Mouse (Mus musculus) embryonic facial prominence, embryonic 13.5 days (tissue): Measurements from ENCODE around the gene Wdr72. TPM values are rescaled to one million over a fixed set of nuclear protein-coding genes. Genes with fewer than 3 reads are reported as not detected.

Source experiments
- ATAC-seq: fragments of 200-750 bp; cut with Nextera tagmentation; 2 replicates; pipeline ENCODE4 v1.8.0; 2017; ENCODE audit warnings: low read depth; ENCODE audit not compliant: insufficient number of reproducible peaks, insufficient read depth, low FRiP score, low TSS enrichment
- H3K27ac ChIP-seq: fragments of 300-500 bp; sonication (generic); 2 replicates; pipeline ENCODE4 v1.5.1; 2015; ENCODE audit warnings: moderate library complexity, mild to moderate bottlenecking, inconsistent platforms
- H3K27me3 ChIP-seq: fragments of 300-500 bp; sonication (generic); 2 replicates; pipeline ENCODE4 v1.6.1; 2015; ENCODE audit warnings: mild to moderate bottlenecking, inconsistent platforms
- H3K36me3 ChIP-seq: fragments of 300-500 bp; sonication (generic); 2 replicates; pipeline ENCODE4 v1.6.1; 2015; ENCODE audit warnings: mild to moderate bottlenecking, inconsistent platforms
- H3K4me1 ChIP-seq: fragments of 300-500 bp; sonication (generic); 2 replicates; pipeline ENCODE4 v1.6.1; 2015; ENCODE audit warnings: inconsistent platforms
- H3K4me2 ChIP-seq: fragments of 300-500 bp; sonication (generic); 2 replicates; pipeline ENCODE4 v1.6.1; 2015; ENCODE audit warnings: moderate library complexity, mild to moderate bottlenecking, inconsistent platforms
- H3K4me3 ChIP-seq: fragments of 300-500 bp; sonication (generic); 2 replicates; pipeline ENCODE4 v1.5.1; 2015; ENCODE audit warnings: mild to moderate bottlenecking, inconsistent platforms
- H3K9ac ChIP-seq: fragments of 300-500 bp; sonication (generic); 2 replicates; pipeline ENCODE4 v1.6.1; 2015; ENCODE audit warnings: mild to moderate bottlenecking, inconsistent platforms
- H3K9me3 ChIP-seq: fragments of 300-500 bp; sonication (generic); 2 replicates; pipeline ENCODE4 v1.6.1; 2016; ENCODE audit warnings: inconsistent platforms
- WGBS: fragments of 180-500 bp; shearing (Covaris S2); methylation state at CpG from one replicate; pipeline ENCODE4 v1.1.7; 2015; ENCODE audit warnings: mixed read lengths; 5-methylcytosine and 5-hydroxymethylcytosine counted together
- polyA plus RNA-seq: library from polyadenylated mRNA; unstranded; fragments of >200 nt; fragmentation: Nextera tagmentation; extraction: Ambion mirVana; gene quantifications from 2 replicates; pipeline ENCODE4 v1.2.1, GENCODE M21; 2015

Gene Wdr72
- 0.21 and 0.85 TPM in 2 replicates for polyA plus RNA-seq

DNA sequence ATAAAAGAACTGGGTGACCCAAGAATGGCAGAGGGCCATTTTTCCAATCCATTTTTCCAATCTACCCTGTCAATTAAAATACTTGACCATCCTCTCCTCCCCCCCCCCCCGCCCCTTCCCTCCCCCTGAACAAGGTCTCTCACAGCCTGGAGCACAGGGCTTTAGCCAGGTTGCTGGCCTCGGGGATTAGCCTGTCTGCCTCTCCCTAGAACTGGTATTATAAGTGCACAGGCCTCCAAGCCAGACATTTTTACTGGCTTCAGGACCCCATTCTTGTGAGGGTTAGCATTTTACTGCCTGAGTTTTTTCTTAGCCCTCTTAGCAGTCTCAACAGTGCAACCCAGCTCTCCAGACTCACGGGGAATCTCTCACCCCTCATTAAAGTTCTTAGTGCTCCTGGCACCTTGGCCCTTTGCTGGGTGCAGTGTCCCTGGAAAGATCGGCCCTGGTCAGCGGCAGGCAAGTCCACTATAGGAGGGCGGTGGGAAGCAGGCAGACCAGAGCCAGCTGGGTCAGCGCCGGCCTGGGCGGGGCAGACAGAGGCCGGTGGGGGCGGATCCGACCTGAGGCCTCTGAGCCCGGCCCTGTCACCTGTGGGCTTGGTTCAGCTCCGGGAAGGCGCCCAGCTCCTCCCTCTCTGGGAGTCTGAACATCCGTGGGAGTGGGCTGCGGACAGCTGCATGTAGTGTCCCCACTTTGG lies at the start of gene Wdr72:
Gene Wdr72, plus strand, starts transcription at position 596 of the 700 bp plus-strand sequence.
- H3K9me3 ChIP-seq = no peaks in the 10 kb centered on the region
- H3K9ac ChIP-seq = peak within 1 kb of the TSS; percentile 55
- H3K4me3 ChIP-seq = peak within 1 kb of the TSS; percentile 33
- peaks cover 5% of the 10 kb centered on the region; the same call in 1 of the 2 replicates for H3K27me3 ChIP-seq
- no peak within 1 kb of the TSS for H3K27ac ChIP-seq
- WGBS = 6% methylated on average over 17 of the region's 17 CpGs
- ATAC-seq = no peak
- H3K4me1 ChIP-seq = peaks cover 8% of the 10 kb centered on the region
- H3K4me2 ChIP-seq = peak within 1 kb of the TSS; percentile 61
- no peaks in the 10 kb centered on the region for H3K36me3 ChIP-seq

DNA sequence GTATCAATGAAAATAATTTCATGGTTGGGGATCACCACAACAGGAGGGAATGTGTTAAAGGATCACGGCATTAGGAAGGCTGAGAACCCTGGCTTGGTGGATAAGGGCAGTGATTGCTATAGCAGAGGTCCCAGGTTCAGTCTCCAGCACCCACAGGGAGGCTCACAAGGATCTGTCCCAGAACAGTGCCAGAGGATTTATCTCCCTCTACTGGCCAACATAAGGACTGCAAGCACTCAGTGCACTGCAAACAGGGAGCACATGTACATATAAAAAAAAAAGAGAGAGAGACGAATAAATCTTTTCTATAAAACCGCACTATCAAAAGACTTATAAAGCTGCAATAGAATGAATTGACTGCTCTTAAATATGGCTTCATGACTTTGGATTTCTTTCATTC lies 43.9 kb upstream of the Wdr72 start:
- Histone ChIP-seq H3K27ac (no peak overlapping the region), H3K9me3 (no peaks in the 10 kb centered on the region), H3K27me3 (no peaks in the 10 kb centered on the region), H3K4me1 (no peaks in the 10 kb centered on the region), H3K4me3 (no peak overlapping the region), H3K36me3 (no peaks in the 10 kb centered on the region), H3K9ac (no peak overlapping the region), H3K4me2 (no peak overlapping the region)
- ATAC-seq = no peak
- 77% methylated on average over 3 of the region's 3 CpGs for WGBS

DNA sequence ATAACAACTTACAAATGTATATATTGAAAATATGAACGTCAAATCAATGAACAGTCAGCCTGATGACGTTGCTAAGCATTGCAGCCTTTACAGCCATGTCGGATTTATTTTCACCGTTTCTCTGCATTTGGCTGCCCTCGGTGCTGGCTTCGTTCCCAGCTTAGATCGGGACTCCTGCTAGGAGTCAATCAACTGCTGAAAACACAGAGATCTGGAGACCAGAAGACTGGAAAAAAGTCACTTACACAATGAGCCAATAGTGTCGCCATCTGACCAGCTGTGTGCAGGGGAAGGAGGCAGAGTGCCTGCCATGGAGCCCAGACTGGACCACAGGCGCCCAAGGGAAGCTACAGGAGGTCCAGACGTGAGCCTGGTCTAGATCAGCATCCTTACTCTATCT lies 43.4 kb upstream of the Wdr72 start:
- H3K9ac ChIP-seq = no peak overlapping the region
- no peak for ATAC-seq
- no peaks in the 10 kb centered on the region for H3K27me3 ChIP-seq
- no peak overlapping the region for H3K4me3 ChIP-seq
- no peaks in the 10 kb centered on the region for H3K4me1 ChIP-seq
- no peak overlapping the region for H3K27ac ChIP-seq
- 50% methylated on average over 10 of the region's 10 CpGs for WGBS
- no peaks in the 10 kb centered on the region for H3K9me3 ChIP-seq
- H3K4me2 ChIP-seq = no peak overlapping the region
- no peaks in the 10 kb centered on the region for H3K36me3 ChIP-seq

DNA sequence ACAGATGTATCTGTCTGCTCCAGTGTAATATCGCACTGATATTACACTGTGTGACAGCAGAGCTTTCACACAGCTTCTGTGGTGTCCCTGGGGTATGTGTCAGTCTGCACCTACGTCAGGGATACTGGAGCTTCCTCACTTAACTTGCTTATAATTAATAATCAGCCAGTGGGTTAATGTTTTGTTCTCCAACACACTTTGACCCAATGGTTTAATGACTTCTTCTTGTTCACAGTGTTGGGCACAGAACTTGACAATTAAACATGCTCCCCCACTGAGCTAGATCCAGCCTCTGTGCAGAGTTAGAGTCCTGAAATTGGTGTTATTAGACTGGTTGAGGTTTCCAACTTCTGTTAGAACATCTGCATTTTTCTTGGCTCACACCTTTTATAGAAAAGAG lies 34.2 kb upstream of the Wdr72 start:
- Histone ChIP-seq H3K9ac (no peak overlapping the region), H3K27me3 (no peaks in the 10 kb centered on the region), H3K9me3 (no peaks in the 10 kb centered on the region), H3K4me2 (no peak overlapping the region), H3K27ac (no peak overlapping the region), H3K4me1 (no peaks in the 10 kb centered on the region), H3K36me3 (no peaks in the 10 kb centered on the region), H3K4me3 (no peak overlapping the region)
- WGBS = 77% methylated on average over 2 of the region's 2 CpGs
- no peak for ATAC-seq

DNA sequence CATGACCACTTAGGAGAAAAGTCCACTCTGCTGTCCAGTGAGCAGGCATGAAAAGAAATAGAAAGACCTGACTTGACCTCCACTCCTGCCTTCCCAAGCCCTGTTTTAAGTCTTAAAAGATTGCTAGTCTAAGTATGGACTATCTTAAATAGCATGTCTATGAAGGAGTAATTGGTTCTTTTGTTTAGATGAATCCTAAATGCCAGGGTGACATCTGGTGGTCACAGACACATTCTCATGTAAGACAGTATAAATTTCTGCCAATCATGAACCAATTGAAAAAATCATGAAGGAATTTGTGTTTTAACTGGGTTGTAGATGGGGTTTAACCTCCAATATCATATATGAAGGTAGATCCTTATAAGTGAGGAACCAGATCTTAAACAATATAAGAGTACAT lies 31.7 kb upstream of the Wdr72 start:
- no peaks in the 10 kb centered on the region for H3K36me3 ChIP-seq

DNA sequence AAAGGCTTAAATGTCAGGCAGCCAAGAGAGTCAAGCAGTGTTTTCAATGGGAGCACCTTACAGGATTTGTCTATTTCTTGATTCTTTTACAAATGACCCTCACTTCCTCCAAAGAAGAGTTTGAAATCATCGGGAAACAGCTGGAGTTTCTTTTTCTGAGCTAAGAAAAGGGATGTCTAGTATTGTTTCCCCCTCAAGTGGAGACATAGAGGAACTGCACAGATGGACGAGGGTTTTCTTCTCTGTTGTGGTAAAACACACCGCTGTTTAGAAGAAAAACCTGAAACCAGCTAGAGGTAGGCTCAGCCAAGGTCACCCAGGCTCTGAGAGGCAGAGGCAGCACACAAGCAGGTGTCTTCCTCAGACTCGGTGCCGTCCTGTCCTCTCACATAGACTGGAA lies 29.9 kb upstream of the Wdr72 start:
- no peaks in the 10 kb centered on the region for H3K36me3 ChIP-seq
- H3K4me2 ChIP-seq = no peak overlapping the region
- H3K9ac ChIP-seq = no peak overlapping the region
- no peaks in the 10 kb centered on the region for H3K9me3 ChIP-seq
- WGBS = 34% methylated on average over 5 of the region's 5 CpGs
- ATAC-seq = no peak
- H3K27me3 ChIP-seq = no peaks in the 10 kb centered on the region
- H3K4me3 ChIP-seq = no peak overlapping the region
- no peaks in the 10 kb centered on the region for H3K4me1 ChIP-seq
- H3K27ac ChIP-seq = no peak overlapping the region

More for the DNA sequence above, 31.7 kb upstream of the Wdr72 start:
- no peaks in the 10 kb centered on the region for H3K27me3 ChIP-seq
- no peaks in the 10 kb centered on the region for H3K9me3 ChIP-seq
- H3K4me1 ChIP-seq = no peaks in the 10 kb centered on the region
- H3K27ac ChIP-seq = no peak overlapping the region
- no peak overlapping the region for H3K9ac ChIP-seq
- H3K4me3 ChIP-seq = no peak overlapping the region
- ATAC-seq = no peak
- H3K4me2 ChIP-seq = no peak overlapping the region

DNA sequence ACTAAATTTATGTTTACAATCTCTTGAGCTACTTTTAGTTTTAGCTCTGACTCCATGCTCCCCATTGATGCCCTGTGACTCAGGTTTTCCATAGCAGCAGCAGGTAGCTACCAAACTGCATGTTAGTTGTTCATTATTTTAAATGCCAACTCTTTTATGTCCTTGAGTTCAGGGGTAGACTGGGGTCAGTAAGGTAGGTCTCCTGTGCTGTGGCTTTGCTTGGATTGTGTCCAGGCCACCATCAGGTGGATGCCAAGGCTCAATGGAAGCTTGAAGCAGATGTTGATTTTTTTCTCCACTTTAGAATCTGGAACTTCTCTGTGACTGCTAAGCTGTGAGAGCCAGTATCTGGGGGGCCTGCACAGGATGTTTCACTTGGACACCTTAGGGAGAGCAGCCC lies 8.6 kb upstream of the Wdr72 start:
- ATAC-seq = no peak
- no peak overlapping the region for H3K4me2 ChIP-seq
- no peaks in the 10 kb centered on the region for H3K9me3 ChIP-seq
- H3K4me3 ChIP-seq = no peak overlapping the region
- no peaks in the 10 kb centered on the region for H3K27me3 ChIP-seq
- H3K4me1 ChIP-seq = no peaks in the 10 kb centered on the region
- H3K9ac ChIP-seq = no peak overlapping the region
- H3K36me3 ChIP-seq = no peaks in the 10 kb centered on the region
- H3K27ac ChIP-seq = no peak overlapping the region

DNA sequence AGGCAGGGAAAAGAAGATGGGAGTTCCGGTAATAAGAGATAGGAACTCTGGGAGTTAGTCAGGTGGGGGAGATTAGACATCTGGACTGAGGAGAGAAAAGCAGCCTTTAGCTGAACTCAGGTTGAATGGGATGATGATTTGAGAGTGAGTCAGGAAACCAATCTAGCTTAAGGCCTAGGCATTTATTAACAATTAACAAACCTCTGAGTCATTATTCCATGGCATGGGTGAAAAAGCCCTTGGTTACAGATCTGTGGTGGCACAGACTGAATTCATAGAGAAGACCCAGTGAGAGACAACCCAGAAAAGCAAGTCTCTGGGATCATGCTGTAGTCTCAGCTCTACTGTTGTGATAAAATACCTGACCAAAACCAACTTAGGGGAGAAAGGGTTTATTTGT lies 7.5 kb upstream of the Wdr72 start:
- ATAC-seq = no peak
- H3K9ac ChIP-seq = no peak overlapping the region
- no peak overlapping the region for H3K4me2 ChIP-seq
- H3K27ac ChIP-seq = no peak overlapping the region
- no peaks in the 10 kb centered on the region for H3K9me3 ChIP-seq
- 81% methylated on average over 1 of the region's 1 CpGs for WGBS
- H3K36me3 ChIP-seq = no peaks in the 10 kb centered on the region
- no peak overlapping the region for H3K4me3 ChIP-seq
- no peaks in the 10 kb centered on the region for H3K27me3 ChIP-seq
- H3K4me1 ChIP-seq = no peaks in the 10 kb centered on the region

DNA sequence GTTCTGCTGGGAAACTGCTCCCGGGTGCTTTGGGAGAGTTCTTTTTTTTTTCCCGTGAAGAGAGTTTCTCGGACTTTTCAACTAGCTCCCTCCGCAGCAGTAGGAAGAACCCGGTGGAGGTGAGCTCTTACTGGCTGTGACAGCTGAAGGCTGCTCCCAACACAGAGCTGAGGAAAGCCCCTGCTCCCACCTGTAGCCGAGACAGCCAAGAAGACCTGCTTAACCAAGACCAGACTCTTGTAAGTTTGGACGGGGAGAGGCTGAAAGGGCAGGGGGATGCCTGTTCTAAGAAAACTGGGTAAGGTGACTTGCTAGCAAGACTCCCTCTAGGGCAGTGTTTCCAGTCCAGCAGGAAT lies 283 bp downstream of the Wdr72 start:
- H3K27ac ChIP-seq = no peak overlapping the region
- H3K4me1 ChIP-seq = peaks cover 8% of the 10 kb centered on the region
- peak overlapping the region; percentile 33 for H3K4me3 ChIP-seq
- H3K36me3 ChIP-seq = no peaks in the 10 kb centered on the region
- H3K4me2 ChIP-seq = peak overlapping the region; percentile 61
- WGBS = 4% methylated on average over 7 of the region's 7 CpGs
- ATAC-seq = no peak
- peaks cover 5% of the 10 kb centered on the region; the same call in 1 of the 2 replicates for H3K27me3 ChIP-seq
- H3K9me3 ChIP-seq = no peaks in the 10 kb centered on the region
- H3K9ac ChIP-seq = peak overlapping the region; percentile 55

DNA sequence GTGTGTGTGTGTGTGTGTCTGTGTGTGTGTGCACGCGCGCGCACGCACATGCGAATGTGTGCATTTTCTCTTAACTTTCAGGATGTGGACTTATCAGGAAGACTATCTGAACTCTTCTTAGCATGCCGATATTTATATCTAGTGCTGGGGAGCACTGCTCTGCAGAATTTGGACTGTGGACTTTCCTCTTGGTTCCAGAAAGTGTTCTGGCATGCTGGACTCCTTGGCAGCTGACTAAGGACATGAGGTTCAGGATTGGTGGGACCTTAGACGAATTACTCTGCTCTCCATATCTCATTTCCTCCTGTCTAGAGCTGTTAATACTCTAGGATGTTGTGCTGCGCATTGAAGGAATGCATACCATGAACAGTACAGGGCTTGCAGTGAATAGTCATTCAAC lies 2.4 kb downstream of the Wdr72 start:
- ATAC-seq = no peak
- Histone ChIP-seq H3K27ac (no peak overlapping the region), H3K4me1 (peaks cover 8% of the 10 kb centered on the region), H3K9ac (no peak overlapping the region), H3K4me3 (no peak overlapping the region), H3K9me3 (no peaks in the 10 kb centered on the region), H3K27me3 (peaks cover 5% of the 10 kb centered on the region; the same call in 1 of the 2 replicates), H3K36me3 (no peaks in the 10 kb centered on the region), H3K4me2 (no peak overlapping the region)
- 90% methylated on average over 9 of the region's 9 CpGs for WGBS

DNA sequence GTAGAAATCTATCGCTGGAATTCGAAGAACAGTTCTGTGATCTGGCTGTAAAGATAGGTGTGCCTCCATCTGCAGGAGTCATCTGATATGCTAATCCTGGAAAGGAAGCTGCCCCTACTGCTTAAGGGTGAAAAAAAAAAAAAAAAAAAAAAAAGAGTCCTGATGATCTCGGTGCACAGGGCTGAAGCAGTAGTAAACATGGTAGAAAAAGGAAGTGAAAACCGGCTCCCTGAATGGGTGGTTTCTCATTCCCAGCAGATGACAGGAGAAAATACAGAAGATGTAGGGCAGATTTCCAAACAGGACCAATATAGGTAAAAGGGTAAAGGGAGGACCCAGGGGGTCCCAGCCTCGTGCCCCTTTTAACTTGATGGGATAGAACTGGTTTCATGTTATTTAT lies 16.1 kb downstream of the Wdr72 start:
- Histone ChIP-seq H3K27ac (no peak overlapping the region), H3K9ac (no peak overlapping the region), H3K4me1 (no peaks in the 10 kb centered on the region), H3K4me2 (no peak overlapping the region), H3K9me3 (no peaks in the 10 kb centered on the region), H3K36me3 (no peaks in the 10 kb centered on the region), H3K4me3 (no peak overlapping the region), H3K27me3 (no peaks in the 10 kb centered on the region)
- 60% methylated on average over 5 of the region's 5 CpGs for WGBS
- ATAC-seq = no peak

DNA sequence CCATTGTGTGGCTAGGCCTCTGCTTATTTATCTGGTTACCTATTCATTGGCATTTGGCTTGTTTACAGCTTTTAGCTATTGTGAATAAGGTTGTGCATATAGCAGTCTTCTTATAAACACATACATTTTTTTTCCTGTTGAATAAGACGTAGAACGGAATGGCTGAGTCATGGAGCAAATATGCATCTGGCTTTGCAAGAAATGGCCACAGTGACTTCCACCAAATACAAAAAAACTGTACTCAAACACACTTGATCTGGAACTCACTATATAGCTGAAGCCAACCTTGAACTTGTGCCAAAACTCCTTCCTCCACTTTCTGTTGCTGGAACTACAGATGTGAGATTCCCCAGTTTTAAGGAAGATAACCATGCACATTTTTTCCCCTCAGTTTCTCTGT lies 23.9 kb downstream of the Wdr72 start:
- WGBS = 75% methylated on average over 2 of the region's 2 CpGs
- ATAC-seq = no peak
- Histone ChIP-seq H3K36me3 (no peaks in the 10 kb centered on the region), H3K9me3 (no peaks in the 10 kb centered on the region), H3K27ac (no peak overlapping the region), H3K4me2 (no peak overlapping the region), H3K4me1 (no peaks in the 10 kb centered on the region), H3K27me3 (no peaks in the 10 kb centered on the region), H3K4me3 (no peak overlapping the region), H3K9ac (no peak overlapping the region)
